Mouse (Mus musculus): ENCODE data around the gene Hormad2. TPM values are rescaled to one million over a fixed set of nuclear protein-coding genes. Genes with fewer than 3 reads are reported as not detected.

Gene Hormad2
- total RNA-seq (2015) (not detected in 2 replicates), total RNA-seq (2017) (not detected in 2 replicates)

DNA sequence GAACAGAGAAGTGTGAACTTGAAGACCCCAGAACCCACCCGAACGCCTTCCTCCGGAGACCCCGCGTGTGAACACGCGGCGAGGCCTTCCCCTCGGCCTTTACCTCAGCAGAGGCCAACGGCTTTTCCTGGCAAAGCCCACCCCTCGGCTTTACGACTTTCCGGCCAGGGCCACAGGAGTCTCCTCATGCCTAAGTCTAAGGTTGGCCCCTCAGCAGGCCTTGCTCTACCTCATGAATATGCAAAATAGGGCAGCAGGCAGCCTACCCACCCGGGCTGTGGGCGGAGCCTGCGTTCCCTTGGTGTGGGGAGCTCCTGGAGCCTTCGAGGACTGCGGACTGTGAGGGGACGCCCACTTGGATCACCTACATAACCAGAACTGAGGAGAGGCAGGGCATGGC lies at the start of gene Hormad2:
Hormad2 (minus strand) TSS at position 128 of the 400 bp plus-strand sequence.
- ATAC-seq (ENCODE audit: poor library complexity, severe bottlenecking) = no peak

DNA sequence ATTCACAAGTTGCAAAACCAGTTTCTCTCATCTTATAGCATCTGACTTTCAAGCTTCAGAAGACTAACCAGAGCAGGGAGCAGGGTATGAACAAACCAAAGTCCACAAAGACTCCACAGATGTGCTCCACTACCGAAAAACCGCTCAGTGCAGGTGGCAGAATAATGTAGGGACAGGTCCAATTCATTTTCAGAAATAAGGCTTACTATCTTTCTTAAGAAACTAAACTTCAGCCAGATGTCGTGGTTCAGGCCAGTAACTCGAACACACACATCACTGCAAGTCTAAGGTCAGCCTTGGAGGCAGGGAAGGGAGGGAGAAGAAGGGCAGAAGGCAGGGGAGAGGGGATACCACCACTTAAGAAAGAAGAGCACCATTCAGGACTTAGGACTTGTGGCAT lies 48.3 kb upstream of the Hormad2 start:
- no peak for ATAC-seq (ENCODE audit: poor library complexity, severe bottlenecking)

DNA sequence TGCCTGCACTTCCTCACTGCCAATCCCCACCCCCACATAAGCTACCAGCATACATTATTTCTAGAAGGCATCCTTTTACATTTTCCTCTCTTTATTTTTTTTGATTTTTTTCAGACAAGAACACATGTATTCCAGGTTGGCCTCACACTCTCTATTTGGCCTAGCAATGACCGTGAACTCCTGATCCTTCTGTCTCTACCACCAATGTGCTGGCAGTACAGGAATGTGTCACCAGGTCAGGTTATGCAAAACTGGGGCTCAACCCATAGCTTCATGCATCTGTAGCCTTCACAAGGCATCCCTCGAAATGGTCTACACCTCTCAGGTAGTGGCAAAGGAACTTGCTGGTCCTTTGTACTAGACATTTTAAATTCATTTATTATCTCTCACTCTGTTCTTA lies 47.9 kb upstream of the Hormad2 start:
- no peak for ATAC-seq (ENCODE audit: poor library complexity, severe bottlenecking)

DNA sequence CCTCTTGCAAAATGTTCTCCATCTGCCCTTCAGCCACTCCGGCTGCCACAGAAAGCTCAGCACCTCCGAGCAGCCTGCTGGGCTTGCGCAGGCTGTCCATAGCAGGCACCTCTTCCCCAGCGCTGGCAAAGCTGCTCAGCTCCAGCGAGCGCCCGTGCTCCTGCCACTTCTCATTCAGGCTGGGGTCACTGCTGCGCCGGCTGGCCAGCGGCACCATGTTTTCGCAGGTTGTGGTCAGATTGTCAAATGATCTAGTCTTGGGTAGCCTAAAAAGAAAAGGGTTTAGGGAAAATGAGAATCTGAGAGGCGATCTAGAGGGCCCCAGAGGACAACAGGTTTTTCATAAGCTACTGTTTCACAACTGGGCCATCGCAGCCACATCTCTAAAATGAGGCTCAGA lies 47.5 kb upstream of the Hormad2 start:
- ATAC-seq (ENCODE audit: poor library complexity, severe bottlenecking) = no peak

DNA sequence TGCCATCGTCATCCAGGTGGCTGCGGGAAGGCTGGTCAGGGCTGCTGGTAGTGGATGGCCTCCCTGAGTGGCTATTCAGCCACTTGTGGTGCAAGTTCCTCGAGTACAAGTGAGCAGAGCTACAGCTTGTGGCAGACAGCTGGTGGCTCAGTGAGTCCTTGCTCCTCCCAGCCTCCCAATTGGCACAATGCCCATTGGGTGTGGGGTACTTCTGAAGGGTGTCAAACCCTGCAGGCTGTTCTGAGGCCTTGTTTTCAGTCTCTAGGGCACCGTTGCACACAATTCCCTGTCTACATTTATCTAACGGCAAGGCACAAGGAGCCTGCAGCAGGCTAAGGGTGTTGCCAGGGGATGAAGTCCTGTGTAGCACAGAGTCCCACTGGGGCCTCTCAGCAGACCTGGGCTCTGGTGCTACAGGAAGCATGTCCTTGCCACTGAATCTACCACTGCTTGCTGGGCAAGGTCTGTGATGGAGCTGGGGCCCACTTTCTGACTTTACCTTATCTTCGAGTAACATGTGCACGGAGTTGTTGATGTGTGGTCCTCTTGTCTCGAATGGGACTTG lies 46.6 kb upstream of the Hormad2 start:
- ATAC-seq (ENCODE audit: poor library complexity, severe bottlenecking) = no peak

DNA sequence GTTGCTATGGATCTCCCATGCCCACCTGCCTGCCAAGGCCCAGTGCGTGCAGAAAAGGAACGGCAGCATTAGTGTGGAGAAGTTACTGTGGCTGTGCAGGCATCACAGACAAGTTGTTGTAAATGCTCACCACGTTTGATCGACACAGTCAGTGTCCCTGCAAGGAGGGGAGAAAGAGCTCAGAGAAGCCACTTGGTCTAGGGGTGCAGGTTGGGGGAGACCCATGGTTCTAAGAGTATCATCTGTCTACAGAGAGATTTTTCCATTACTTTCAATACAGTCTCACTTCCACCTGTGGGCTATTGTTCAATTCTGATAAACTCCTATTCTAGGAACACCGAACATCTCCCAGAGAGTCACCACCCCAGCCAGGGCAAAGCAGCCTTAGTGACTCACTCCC lies 43.6 kb upstream of the Hormad2 start:
- ATAC-seq (ENCODE audit: poor library complexity, severe bottlenecking) = no peak

DNA sequence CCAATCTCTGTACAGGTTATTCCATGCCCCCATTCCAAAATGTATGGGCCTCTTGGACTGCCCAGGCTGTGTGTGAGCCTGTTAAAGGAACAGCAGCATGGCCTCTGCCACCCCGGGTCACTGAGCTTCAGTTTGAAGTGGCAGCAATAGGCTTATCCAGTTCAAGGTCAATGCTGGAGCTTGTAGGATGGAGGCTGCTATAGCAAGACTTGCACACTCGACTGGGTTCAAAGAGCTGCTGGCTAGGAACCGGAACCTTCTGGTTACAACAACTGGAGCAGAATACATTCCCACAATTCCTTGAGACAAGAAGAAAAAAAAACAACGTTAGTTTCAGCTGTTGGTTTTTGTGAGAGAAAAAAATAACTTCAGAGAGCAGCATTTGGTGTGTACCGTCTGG lies 41.7 kb upstream of the Hormad2 start:
- ATAC-seq (ENCODE audit: poor library complexity, severe bottlenecking) = no peak

DNA sequence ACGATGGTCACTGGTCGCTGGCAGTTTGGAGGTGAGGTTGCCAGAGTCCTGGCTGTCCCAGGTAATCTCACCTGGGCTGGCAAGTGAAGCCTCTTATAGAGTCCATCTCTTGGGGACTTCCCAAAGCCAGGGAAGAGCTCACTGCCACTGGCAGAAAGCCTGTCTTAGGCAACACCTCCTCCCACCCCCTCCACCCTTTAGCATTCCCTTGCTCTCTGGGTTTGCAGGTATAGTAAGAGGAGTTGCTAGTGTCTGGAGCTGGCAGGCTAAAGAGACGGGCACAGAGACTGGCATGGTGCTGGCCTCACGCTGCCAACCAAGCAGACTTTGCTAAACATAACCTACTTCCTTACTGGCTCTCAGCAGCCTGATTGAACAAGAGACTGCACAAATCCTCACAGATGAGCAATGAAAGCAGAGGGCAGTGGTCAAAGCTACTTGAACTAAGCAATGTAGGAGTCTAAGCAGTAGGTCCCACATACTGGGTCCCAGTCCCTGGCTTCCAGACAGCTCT lies 35.3 kb upstream of the Hormad2 start:
- ATAC-seq (ENCODE audit: poor library complexity, severe bottlenecking) = no peak

DNA sequence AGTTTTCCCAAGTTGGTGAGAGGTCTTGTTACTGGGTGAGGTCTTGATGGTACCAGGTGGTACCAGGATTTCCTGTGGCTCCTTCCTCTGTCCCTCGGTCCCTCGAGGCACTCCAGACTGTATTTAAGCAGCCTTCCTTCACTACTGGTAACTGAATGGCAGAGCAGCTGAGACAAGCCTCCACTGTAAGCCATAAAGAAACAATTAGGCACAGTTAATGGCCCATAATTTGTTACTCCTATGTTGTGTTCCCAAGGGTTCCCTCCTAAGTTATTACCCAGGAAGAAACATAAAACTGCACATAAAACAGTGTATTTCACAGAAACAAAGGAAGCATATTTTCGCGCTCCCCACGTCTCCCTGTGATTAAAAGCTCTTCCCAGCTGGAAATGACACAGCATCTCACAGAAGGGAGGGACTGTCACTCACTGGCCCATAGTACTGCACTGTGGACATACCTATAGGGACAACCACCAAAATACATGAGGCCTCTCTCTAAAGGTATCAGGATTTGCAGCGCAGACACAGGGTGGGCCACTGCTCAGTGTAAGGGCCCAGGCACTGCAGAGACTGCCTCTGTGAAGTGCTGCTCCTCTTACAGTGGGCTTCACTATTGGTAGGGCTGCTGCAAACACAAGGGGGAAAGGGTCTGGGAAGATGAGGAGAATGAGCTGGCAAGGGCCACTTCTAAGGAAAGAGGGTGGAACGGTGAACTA lies 31.7 kb upstream of the Hormad2 start:
- no peak for ATAC-seq (ENCODE audit: poor library complexity, severe bottlenecking)

DNA sequence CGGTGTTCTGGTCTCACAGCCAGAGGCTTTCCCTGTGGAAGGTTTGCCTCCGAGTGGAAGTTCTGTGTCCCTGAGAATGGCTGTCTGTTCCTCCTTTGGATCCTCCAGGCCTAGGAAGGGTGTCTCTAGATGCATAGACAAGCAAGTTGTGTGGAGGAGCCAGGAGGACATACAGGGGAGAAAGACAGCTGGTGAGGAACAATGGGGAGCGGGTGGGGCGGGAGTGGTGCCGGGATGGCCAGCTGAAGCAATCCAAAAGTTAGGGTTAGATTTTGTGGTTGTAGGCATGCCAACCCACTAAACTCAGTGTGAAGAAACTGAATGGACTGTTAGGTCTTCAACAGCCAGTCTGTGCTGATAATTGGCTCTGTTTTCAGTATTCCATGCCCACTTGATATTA lies 30.8 kb upstream of the Hormad2 start:
- ATAC-seq (ENCODE audit: poor library complexity, severe bottlenecking) = no peak

DNA sequence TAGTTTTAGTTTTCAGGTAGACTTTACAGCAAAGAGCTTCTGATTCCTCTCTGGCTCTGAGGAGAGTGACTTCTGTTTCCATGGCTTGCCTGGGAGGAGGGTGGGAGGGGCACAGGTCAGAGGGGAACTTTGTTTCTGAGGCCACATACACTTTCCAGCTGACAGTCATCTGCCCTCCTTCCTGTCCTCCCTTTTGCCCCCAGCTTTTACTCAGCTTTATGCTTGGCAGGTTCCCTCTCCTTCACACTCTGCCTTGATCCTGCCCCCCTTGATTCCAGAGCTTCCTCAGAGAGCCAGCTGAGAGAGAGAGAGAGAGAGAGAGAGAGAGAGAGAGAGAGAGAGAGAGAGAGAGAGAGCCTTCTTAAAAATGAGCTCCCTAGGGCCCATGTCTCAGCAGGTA lies 30.3 kb upstream of the Hormad2 start:
- ATAC-seq (ENCODE audit: poor library complexity, severe bottlenecking) = no peak

DNA sequence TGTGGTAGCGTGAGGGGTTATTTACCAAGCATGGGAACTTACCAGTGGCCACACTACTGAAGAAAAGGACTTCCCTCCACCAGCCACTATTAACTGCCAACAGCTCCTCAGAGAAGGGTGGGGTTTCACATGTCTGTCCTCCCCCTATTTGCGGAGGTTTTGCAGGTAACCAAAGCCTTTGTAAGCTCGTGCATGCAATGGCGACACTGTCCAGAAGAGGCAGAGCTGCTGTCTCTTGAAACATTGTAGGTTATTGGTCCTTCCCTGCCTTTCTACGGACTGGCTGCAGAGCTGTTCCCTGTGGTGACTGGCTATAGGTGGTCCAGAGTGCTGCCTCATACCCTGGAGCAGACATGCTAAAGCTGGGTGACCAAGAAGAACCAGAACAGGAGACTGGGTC lies 28.2 kb upstream of the Hormad2 start:
- ATAC-seq (ENCODE audit: poor library complexity, severe bottlenecking) = no peak

DNA sequence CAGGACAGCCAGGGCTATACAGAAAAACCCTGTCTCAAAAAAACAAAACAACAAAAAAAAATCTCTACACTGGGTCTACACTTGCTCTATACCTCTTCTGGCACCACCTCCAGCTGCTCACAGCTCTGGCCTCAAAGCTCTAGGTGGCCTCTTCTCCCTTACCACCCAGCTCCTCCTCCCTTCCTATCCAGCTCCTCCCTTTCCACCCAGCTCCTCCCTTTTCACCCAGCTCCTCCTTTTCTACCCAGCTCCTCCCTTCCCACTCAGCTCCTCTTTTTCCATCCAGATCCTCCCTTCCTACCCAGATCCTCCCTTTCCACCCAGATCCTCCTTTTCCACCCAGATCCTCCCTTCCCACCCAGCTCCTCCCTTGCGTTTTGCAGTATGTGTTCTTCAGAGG lies 26.5 kb upstream of the Hormad2 start:
- ATAC-seq (ENCODE audit: poor library complexity, severe bottlenecking) = no peak

DNA sequence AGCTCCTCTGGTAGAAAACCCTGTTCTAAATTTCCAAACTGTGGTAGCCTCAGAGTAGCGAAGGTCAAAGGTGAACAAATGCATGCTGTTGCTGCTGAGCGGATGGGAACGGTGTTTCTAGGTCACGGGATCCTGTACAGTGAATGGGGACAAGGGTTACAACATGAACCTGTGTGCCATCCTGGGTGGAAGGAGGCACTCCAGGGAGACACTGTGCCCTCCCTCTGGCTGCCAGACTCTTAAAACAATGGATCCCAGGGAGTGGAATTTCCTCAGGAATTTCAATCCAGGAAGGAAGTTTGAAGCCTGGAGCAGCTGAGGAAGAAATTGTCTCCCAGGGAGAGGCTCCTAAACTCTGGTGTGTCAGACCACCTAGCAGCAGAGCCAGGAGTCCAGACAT lies 25.3 kb upstream of the Hormad2 start:
- ATAC-seq (ENCODE audit: poor library complexity, severe bottlenecking) = no peak

DNA sequence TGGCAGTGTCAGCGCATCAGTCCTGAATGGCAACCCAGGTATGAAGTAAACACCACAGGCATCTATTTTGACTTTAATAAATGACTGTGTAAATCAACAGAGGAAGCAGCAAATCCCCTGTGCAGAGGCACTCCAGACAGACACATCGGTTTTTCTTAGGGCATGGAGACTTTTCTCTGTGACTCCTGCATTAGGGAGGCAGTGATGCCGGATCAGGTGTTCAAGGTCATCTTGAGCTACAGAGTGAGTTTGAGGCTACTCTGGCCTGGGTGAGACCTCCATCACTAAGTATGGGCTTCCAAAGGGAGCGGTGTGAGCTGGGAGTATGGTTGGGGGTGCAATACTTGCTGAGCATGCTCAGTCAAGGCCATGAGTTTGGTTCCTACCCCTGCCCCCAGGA lies 23.7 kb upstream of the Hormad2 start:
- ATAC-seq (ENCODE audit: poor library complexity, severe bottlenecking) = no peak

DNA sequence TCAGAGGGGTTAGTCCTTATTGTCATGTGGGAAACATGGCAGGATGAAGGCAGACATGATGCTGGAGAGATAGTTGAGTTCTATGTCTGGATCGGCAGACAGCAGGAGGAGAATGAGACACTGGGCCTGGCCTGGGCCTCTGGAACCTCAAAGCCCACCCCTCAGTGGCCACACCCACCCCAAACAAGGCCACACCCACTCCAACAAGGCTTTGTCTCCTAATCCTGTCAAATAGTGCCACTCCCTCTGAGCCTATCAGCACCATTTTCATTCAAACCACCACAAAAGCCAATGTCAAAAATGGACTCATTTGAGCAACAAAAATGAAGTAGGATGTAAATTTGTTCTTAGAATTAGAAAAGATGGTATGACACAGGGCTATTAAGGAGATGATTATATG lies 23.3 kb upstream of the Hormad2 start:
- no peak for ATAC-seq (ENCODE audit: poor library complexity, severe bottlenecking)

DNA sequence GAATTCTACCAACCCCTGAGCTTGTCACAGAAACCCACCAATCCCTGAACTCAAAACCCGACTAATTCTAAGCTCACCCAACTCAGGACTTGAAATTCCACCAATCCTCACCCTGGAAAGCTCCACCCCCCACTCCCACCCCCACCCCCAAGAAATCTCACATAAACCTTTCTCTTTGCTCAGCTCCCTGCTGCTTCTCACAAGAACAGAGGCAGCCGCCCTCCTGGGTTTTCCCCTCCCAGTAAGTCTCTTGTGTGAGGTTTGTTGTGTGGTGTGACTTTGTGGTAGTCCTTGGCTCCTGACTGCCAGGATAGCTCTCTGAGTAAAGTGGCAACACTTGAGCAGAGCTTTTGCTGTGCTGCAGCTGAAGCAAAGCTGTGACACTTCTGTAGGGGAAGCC lies 22.0 kb upstream of the Hormad2 start:
- ATAC-seq (ENCODE audit: poor library complexity, severe bottlenecking) = no peak

DNA sequence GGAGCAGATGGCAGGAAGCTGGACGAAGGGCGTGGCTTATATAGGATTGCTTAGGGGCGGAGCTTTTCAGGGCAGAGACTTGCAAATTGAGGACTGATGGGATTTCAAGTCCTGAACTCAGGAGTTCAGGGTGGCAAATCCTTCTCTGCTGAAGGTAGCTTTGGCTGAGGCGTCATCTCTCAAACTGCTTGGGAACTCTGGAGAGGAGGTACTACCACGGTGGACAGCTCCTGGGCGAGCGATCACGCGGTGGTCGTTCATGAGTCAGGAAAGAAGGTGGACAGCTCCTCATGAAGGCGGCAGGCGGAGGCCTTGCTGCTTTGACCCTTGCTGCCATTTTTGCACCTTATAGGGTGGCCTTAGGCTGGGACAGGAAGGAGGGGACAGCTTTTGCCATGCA lies 20.2 kb upstream of the Hormad2 start:
- ATAC-seq (ENCODE audit: poor library complexity, severe bottlenecking) = no peak

DNA sequence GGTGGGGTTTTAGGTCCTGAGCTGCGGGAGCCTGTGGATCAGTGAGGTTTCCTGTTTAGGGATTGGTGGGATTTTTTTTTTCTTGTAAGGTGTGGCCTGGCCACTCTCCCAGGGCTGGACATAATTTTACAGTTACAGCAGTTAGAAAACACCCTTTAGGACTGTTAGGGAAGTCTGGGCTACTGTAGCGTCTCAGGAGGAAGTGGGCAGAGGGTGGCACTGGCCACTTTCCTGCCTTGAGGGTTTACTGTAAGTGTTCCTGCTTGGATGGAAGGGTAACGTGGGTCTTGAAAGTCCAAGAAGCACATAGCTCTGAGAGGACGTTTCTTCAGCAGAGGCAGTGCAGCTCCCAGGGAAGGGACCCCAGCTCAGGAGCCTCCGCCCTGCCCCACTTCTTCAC lies 19.7 kb upstream of the Hormad2 start:
- peak; percentile 63 for ATAC-seq (ENCODE audit: poor library complexity, severe bottlenecking)

DNA sequence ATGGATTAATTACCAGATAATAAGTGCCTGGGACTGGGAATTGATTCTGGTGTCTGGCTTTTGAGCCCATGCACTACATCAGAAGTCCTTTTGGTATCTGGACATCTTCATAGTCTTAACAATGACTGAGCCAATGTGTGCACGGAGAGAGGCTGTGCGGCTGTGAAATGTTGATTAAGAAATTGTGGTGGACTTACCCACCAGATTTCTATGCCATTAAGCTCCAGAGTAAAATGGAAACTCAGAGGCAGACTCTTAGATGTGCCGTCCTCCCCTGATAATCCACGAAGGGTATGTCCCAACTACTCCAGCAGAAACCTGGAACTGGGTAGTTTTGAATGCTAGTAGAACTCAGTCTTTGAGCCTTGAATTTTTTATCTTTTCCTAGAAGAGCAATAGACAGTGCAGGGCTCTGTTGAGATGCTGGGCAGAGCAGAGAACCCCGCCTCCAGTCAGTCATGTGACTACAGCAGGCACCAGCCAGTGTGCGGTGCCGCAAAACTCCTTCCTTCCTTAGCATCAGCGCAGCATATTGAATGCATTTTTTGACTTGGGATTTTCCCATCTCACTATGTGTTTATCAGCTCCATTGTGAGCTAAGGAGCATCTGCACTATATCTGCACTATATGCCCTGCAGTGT lies 14.1 kb upstream of the Hormad2 start:
- no peak for ATAC-seq (ENCODE audit: poor library complexity, severe bottlenecking)

DNA sequence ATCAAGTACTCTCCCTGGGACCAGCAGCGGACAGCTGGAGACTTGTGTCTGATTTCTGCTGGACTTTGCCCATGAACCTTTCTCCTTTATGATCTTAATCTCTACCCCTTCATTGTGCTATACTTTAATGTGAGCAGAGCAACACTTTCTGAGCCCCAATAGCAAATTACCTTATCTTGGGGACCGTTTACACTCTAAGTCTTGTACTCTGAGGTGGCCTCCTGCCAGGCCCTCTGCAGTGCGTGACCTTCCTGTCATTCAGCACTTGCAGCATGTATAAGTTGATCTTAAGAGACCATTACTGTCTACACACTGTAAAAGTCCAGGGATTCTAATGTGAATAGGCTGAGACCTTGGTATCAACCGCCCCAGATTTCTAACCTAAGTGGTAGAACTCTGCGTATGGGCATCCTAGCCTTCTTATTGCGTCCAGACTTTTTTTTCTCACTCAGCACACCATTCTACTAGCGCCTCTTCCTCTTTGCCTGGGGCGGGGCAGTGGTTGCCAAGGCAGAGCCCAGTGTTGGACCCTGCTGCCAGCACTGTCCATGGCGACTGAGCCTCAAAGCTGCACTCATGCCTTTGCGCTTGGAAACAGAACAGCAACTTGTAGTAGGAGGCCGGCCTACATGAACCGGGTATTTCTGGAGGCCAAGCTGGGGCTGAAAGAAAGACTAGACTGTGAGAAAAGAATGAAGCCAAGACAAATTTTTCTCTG lies 11.7 kb upstream of the Hormad2 start:
- no peak for ATAC-seq (ENCODE audit: poor library complexity, severe bottlenecking)

DNA sequence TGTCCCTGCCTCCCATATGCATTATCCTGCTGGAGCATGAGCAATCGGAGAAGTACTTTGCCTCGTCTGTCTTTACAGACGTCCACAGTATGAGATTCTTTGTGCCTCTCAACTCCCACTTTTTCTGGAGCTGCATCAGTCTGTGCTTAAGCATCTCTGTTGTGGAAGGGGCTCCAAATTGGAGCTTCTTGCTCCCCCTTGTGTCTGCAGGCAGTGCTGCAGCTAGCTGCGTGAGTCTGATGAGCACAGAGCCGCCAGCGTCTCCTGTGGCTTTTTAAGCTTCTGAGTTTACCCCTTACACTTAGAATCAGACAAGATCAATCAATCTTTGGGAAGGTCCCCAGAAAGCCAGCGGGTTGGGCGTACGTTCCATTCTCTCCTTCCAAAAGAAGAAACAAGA lies 10.2 kb upstream of the Hormad2 start:
- peak; percentile 64 for ATAC-seq (ENCODE audit: poor library complexity, severe bottlenecking)

Data from megakaryocyte, adult 5-6 weeks (primary cell).